Mouse (Mus musculus): Measurements from ENCODE around the gene Amer3.

- TF ChIP-seq CTCF (IDR thresholded peaks at IDR 0.05; ENCODE audit: low read depth) (no peak), EP300 (IDR thresholded peaks at IDR 0.05; ENCODE audit: low read depth) (no peak)
Observed at GRCm38 (mm10) chr1:34571431-34571830, 8.0 kb upstream of the Amer3 start.

All from liver, embryonic 14.5 days (tissue).